Mouse (Mus musculus): ENCODE measurements at regions not wholly inside any gene's neighbourhood (a gene's known extent, or its start where the extent isn't known, plus 50 kb on each side); places are given as distances from the start of the nearest gene placed in this dataset.

DNA sequence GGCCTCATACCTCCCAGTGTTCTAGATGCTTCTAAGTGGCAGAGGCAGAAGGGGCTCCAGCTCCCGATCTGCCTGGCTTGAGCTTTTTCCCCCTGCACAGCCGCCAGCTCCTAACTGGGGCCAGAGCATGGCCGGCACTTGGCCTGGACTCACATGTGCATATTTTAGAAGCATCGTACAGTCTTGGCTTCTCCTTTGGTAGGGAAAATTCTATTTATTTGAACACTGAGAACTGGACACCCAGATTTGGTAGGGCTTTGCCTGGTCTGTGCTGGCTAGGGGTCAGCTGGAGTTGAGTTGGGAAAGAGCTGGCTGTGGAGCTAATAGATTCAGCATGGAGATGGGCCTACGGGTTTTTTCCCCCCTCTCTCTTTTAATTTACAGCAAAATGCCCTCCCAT is 282.9 kb upstream of the Auts2 start:
- no peak for DNase-seq (ENCODE audit: low read depth, low spot score)

DNA sequence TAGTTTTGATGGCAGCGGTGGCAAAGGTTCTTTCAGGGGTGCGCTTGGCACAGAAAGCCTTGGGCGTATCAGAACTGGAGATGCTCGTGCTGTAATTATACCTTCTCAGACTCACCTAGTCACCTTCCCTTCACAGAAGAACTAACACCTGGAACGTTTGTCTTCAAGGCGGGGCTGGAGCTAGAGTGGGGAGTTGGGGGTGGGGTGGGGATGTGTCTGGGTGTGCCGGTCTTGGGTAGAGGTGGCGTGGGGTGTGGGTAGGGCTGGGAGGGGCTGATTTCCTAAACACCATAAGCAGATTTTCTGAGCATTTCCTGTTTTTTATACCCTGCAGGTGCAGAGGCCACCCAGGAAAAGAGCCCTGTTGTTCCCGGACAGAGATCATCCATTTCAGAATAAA is 274.5 kb upstream of the Auts2 start:
- no peak for DNase-seq (ENCODE audit: low read depth, low spot score)

DNA sequence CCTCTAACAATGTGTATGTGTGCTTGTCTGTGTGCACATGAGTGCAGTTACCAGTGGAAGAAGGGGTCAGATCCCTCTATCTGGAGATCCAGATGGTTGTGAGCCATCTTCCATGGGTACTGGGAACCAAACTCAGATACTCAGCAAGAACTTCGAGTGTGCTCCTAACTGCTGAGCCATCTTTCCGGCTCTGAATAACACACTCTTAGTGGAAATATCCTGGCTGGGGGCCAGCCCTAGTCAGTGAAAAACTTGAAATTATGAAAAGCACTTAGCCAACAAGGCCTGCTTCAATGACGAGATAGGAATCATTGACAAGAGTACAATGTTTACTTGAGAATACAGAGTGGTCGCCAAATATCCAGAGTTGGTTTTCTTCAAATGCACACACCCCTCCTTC is 266.0 kb upstream of the Auts2 start:
- DNase-seq (ENCODE audit: low read depth, low spot score), result no peak

DNA sequence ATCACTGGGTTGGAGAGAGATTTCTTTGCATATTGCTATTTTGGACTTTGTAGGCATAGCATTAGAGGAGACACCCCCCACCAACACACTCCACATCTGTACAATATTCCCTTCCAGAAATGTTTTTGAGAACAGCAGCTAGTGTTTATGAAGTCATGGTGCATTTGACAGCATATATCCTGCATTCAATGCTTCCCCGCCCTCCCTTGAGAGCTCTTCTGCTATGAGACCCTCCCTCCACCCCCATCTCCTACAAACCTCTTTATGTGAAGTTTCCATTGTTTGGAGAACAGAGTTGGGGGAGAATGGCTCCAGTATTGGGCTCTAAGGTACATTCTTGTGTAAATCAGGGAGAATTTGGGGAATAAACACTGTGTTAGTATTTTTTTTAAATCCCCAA is 252.9 kb upstream of the Auts2 start:
- no peak for DNase-seq (ENCODE audit: low read depth, low spot score)

DNA sequence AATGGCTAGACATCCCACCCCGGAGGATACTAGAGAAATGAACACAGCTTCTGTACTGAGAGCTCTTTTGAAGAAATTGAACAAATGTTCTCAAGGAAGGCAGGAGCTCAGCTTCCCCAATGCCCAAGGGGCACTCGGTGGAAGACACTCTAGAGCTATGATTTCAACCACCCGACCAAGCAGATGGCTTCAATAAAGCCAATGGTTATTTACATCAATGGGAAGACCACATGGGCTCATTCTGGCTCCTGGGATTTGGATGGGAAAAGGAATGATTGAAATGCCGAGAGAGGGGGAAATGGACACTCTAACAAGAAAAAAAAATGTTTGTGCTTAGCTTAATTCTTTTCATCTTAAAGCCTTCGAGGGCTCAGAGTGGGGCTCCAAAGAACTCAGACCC is 249.3 kb upstream of the Auts2 start:
- DNase-seq (ENCODE audit: low read depth, low spot score), result peak; percentile 37

DNA sequence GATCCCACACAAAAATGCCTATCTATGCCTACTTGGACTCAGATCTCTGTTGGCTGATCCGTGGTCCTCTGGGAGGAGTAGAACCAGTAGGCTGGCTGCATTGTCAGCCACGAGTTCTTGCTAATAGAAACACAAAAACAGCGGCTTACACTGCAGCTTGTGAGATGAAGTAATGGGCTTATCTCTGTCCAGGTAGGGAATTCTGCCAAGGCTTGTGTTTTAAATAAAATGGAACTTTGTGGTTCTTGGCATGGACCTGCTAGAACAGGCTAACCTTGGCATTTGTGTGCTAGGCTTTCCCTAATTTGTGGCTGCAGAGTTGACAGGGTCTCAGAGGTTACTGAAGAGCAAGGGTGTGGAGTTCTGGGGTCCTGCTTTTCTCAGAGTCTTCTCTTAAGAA is 242.1 kb upstream of the Auts2 start:
- no peak for DNase-seq (ENCODE audit: low read depth, low spot score)

DNA sequence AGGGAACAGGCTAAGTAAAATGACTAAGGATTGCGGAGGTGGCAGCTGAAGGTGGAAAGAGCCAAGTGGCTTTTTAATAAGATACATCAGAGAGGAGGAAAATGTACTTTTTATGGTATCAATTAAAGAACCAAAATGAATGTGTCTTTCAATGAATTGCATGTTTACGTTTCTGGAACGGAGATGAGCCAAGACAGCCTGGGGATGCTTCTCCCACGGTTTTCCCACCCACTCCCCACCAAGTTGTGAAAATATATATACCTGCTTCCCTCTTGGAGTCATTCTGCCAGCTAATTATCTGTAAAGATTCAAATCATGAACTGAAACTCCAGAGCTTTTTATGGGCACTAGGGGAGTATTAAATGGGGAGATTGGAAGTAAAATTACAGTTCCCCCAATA is 241.6 kb upstream of the Auts2 start:
- no peak for DNase-seq (ENCODE audit: low read depth, low spot score)

DNA sequence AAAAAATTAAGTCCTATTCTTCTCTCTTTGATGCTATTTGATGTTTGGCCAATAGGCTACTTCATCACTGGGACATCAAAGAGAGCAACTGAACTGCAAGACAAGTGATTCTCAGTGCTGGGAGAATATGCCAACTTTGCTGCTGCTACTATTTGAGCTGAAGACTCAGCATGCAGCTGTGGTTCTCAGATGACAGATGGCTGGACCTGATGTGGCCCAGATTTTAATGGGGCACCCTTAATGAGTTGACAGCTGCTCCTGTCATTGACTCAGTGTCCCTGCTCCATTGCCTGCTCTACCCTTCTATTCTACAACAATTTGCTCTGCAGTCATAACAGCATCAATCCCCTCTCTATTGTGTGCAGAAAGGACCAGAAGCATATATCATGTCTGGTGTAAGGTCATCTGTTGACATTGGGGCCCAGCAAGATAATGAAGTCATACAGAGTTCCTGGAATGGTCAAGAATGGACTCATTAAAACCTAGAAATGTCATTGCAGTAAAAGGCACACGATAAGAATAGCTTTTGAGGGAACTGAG is 231.1 kb upstream of the Auts2 start:
- DNase-seq (ENCODE audit: low read depth, low spot score), result no peak

DNA sequence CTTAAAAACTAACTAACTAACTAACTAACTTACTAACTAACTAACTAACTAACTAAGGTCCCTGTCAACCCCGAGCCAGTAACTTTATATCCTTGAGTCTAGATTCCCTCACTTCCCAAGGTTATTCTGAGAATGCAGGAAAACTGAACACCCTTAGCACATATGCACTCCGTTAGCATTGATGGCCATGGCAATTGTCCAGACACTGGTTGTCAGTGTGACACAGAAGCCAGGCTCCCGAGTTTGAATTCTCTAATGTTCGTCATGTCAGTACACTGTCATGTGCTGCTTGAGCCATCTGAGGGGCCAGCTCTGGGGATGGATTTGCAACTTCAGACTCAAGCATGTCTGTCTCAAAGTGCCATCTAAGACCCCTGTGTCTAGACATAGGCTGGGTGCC is 217.3 kb upstream of the Auts2 start:
- no peak for DNase-seq (ENCODE audit: low read depth, low spot score)

DNA sequence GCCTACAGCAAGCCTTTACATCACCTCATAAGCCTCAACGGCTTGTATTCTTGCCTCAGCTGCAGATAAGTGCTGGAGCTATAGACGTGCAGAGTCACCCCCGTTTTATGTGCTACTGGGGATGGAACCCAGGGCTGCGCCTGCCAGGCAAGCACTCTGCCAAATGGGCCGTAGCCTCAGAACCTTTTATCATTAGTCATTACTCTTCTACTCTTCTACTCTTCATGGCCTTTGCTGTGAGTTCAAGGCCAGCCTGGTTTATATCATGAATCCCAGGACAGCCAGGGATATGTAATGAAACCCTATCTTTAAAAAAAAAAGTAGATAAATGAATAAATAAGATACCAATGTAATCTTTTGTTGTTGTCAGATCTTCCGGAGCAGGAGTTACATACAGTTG is 216.6 kb upstream of the Auts2 start:
- DNase-seq (ENCODE audit: low read depth, low spot score), result no peak

DNA sequence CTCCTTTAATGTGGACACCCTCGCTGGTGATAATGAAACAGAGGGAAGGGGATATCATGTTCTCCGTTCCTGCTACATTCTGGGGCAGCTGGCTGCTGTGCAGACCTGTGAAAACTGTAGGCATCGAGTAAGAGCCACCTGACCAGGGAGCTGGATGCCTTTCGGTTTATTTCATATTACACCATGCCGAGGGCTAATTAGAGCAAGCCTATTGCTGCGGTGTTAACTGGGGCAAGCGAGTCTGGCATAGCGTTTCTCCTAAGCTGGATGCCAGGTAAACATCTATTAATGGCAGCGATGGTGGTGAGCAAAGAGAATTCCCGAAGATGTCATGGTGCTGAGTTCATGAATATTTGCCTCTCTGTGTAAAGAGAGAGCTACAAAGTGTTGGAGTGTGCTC is 215.8 kb upstream of the Auts2 start:
- DNase-seq (ENCODE audit: low read depth, low spot score), result no peak

DNA sequence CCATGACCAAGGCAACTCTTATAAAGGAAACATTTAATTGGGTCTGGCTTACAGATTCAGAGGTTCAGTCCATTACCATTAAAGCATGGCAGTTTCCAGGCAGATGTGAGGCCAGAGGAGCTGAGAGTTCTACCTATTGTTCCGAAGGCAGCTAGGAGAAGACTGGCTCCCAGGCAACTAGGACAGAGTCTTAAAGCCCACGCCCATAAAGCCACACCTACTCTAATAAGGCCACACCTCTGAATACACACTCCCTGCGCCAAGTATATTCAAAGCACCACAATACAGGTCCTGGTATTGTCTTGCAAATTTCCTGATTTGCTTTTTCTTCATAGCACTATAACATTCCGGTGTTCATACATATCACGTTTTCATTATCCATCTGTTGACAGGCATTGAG is 194.8 kb upstream of the Auts2 start:
- DNase-seq (ENCODE audit: low read depth, low spot score), result no peak

DNA sequence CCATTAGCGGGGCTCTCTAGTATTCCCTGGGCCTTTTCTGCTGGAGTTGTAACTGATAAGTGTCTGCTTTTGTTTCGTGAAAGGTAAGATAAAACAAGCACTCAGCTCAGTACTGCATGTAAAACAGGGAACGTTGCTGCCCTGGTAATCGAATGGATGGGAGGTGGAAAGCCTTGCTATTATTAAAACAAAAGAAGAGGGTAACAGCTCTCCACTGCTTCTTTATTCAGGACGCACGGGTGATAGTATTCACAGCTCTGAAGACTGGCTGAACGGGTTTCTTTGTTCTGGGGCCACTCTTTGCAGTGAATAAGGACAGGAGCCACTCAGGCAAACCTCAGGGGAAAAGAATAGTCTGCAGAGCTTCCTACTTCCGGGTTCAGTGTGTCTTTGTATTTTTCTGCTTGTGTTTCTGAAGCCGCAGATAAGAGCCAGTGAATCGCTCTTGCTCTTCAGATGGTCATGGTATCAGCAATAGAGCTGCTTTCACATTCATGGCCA is 185.6 kb upstream of the Auts2 start:
- DNase-seq (ENCODE audit: low read depth, low spot score), result no peak

DNA sequence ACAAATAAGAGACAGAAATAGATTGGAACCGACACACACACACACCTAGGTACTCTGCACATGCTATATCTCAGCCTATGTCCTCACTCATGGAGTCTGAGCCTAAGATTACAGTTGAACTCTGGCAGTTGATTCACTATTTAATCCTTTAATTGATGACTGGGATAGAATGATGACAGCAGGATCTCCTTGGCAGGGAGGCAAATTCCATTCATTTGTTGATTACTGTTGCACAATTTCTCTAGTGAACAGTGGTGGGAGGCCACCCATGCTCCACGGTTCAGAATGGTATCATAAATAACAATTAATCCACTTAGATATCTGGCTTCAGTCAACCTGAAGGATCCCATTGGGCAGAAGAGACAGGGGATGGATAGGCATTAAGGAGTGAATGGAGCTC is 181.3 kb upstream of the Auts2 start:
- DNase-seq (ENCODE audit: low read depth, low spot score), result no peak

DNA sequence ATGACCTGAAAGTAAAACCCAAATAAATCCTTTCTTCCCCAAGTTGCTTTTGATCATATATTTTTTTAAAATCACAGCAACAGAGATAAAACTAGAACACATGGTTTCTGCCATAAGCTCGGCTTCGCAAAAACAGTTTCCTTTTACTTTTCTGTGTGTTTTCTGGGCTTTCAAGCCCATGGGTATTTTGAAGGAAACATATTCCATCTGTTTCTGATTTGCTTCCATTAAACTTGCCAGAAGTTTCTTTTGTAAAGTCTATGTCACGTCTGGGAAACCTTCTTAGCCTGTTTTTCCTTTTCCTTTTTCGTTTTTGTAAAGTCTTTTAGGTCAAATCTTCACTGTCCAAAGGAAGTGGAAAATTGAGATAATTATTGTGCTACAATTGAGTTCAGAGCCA is 167.2 kb upstream of the Auts2 start:
- no peak for DNase-seq (ENCODE audit: low read depth, low spot score)

DNA sequence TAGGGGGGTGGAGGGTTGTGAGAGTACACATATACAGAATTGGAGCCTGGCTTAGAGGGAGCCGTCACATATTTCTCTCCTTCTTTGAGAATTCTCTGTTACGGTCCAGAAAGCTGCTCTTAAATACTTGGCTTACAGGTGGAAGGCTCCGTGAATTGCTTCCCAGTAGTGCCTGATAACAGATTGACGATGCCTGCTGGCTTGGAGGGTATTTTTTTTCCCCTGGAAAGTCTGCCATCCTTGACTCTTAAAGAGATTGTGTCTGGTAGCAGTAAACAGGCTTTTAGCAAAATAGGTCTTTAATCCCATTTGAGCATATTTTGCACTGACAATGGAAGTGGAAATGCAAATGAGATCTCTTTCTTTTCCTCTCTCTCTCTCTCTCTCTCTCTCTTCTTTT is 164.4 kb upstream of the Auts2 start:
- DNase-seq (ENCODE audit: low read depth, low spot score), result no peak

DNA sequence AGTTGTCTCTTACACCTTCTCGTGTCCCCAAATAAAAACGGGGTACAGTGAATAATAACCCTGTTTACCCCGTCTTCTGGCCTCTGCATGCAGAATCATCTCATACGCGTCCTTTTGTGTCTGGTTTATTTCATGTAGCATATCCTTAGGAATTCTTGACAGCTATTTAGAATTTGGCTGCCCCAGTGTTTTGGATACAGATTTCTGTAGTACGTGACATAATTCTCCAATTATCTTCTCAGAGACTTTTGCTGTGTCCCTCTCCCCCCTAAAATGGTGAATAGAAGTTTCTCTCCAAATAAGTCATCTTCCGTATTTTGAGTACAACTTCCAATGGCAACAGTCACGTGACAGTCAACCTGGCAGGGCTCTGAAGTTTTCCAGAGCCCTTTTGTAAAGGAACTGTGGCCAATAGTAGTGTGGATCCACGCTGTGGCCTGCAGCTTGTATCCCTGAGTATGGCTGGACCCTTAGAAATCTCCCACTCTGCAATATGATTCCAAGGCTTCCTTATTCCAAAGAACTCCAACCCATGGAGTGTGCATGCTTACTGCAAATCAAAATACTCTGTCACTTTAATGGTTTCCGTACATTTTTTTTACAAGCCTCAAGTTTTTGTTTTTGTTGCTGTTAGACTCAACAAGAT is 160.4 kb upstream of the Auts2 start:
- DNase-seq (ENCODE audit: low read depth, low spot score), result no peak

DNA sequence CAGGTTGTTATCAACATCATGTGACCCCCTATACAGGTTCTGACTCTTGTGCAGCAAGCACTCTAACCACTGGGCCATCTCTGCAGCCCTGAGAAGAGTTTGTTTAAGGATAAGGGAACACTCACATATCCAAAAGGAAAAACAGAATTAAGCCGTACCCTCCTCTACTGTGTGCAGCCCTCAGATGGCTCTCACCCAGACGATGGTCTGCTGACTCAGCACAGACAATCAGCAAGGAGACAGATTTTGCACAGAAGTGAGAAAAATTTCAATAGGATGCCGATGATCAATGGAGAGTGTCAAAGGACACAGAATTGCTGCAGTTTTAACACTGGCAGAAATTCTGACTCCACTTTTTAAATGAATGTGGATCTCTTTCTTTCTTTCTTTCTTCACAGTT is 159.4 kb upstream of the Auts2 start:
- no peak for DNase-seq (ENCODE audit: low read depth, low spot score)

DNA sequence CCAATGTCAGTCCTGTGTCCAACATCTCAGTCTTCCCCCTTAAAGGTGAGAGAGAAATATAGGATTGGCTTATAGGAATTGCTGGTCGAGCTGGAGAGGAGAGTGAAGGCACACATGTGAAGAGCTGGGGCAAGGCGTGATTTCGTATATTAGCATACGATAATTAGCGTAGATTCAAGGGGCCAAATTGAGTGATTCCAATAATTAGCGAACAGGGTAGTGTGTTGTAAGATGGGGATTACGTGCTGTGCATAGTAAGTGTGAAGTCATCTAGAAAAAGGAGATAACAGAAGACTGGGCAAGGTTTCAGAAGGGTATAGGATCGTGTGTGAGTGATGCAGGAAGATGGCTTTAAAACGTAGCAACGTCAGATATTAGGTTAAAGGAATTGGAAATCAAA is 147.6 kb upstream of the Auts2 start:
- DNase-seq (ENCODE audit: low read depth, low spot score), result no peak

DNA sequence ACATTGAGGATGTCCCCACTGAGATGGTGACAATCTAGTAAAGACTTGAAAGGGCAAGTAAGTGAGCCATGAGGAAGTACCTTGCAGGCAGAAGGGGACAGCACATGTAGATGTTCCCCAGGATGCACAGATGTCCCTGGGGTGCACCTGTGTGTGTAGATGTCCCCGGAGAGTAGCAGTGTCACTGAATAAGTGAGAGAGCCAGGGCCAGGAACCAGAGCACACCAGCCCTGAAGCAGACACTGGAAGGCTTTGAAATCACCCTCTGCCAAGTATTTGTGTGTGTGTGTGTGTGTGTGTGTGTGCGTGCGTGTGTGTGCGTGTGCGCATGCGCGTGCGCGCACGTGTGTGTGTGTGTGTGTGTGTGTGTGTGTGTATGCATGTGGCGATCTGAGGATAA is 132.1 kb upstream of the Auts2 start:
- DNase-seq (ENCODE audit: low read depth, low spot score), result no peak

DNA sequence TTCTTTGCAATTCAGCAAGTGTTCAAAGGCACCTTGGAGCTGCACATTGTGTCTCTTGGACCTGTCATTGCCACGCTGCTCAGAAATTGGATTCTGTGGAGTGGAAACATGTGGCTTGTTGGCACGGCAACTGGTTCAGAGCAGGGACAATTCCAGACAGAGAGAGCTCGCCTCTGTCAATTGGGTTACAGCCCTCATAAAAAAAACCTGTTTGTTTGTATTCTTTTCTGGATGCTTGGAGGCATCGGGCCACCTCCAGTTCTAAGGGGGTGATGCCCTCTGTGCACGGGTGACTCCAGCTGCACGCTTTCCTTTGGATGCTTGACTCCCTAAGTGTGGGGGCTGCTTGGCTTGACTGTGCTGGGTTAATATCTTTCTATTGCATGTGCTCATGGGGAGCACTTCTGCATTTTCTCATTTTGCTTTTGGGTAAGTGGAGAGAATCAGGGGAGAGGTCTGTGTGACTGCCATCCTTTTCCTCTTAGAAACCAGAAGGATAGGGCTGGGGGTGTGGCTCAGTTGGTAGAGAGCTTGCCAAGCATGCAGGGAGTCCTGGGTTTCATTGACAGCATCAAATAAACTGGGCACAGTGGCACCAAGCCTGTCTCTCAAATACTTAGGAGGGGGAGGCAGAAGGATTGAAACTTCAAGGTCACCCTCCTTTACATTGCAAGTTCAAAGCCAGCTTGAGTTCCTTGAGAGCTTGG is 130.6 kb upstream of the Auts2 start:
- no peak for DNase-seq (ENCODE audit: low read depth, low spot score)

DNA sequence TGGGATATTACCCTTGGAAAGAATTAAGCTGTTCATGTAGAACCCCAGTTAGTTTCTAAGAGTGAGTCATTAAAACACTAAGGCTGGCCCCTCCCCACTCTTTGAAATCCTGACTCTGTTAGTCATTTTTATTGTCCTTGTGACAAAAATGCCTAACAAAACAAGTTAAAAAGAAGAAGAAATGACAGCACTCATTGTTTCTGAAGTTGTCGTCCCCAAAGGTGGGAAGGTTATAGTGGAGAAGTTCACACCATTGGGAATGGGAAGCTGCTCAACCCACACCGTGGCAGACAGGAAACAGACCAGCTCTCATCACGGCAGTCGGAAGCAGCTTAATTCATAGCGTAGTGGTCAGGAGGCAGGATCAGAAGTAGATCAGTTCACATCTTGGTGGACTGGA is 128.4 kb upstream of the Auts2 start:
- no peak for DNase-seq (ENCODE audit: low read depth, low spot score)

DNA sequence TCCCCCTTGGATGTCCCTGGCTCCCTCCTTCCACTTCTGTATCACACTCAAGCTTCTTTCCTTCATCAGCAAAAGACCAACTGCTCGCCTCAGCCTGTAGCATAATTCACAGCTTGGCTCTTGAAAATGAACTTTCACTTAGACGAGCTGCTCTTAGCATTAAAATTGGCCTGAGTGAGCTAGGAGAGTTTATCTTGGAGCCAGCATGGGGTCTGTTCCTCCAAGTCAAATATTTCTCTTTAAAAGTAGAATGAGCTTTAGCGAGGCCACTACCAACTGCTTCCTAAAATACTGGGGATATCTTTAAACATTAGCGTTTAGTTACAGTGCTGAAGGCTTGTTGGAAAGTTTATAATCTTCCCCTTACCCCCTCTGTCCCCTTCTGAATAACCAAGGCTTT is 124.2 kb upstream of the Auts2 start:
- no peak for DNase-seq (ENCODE audit: low read depth, low spot score)
